Mouse (Mus musculus) embryonic facial prominence, embryonic 14.5 days (tissue): ENCODE measurements at regions not wholly inside any gene's neighbourhood (a gene's known extent, or its start where the extent isn't known, plus 50 kb on each side); places are given as distances from the start of the nearest gene placed in this dataset.

Source experiments
- ATAC-seq: fragments of 200-750 bp; cut with Nextera tagmentation; 2 replicates; pipeline ENCODE4 v1.8.0; 2017; ENCODE audit warnings: low read depth, moderate number of reproducible peaks, moderate TSS enrichment
- DNase-seq: peaks from one replicate; pipeline ENCODE4 v3.0.0-alpha.2; 2015; ENCODE audit warnings: low spot score
- H3K27ac ChIP-seq: fragments of 300-500 bp; sonication (generic); replicated peaks from 2 replicates; pipeline ENCODE4 v1.5.1; 2014; ENCODE audit warnings: low read depth, mild to moderate bottlenecking, low read length, moderate library complexity
- H3K27me3 ChIP-seq: fragments of 300-500 bp; sonication (generic); replicated peaks from 2 replicates; pipeline ENCODE4 v1.6.1; 2014; ENCODE audit warnings: low read length; ENCODE audit not compliant: control insufficient read depth, insufficient read depth
- H3K36me3 ChIP-seq: fragments of 300-500 bp; sonication (generic); 2 replicates; pipeline ENCODE4 v1.6.1; 2014; ENCODE audit warnings: low read length, mixed read lengths; ENCODE audit not compliant: control insufficient read depth, insufficient read depth
- H3K4me1 ChIP-seq: fragments of 300-500 bp; sonication (generic); 2 replicates; pipeline ENCODE4 v1.6.1; 2014; ENCODE audit warnings: antibody characterized with exemption, low read length; ENCODE audit not compliant: control insufficient read depth, insufficient read depth
- H3K4me2 ChIP-seq: fragments of 300-500 bp; sonication (generic); 2 replicates; pipeline ENCODE4 v1.6.1; 2014; ENCODE audit warnings: low read depth, mild to moderate bottlenecking, low read length, moderate library complexity, mixed read lengths
- H3K4me3 ChIP-seq: fragments of 300-500 bp; sonication (generic); 2 replicates; pipeline ENCODE4 v1.5.1; 2014; ENCODE audit warnings: low read depth, mild to moderate bottlenecking, low read length
- H3K9ac ChIP-seq: fragments of 300-500 bp; sonication (generic); 2 replicates; pipeline ENCODE4 v1.6.1; 2014; ENCODE audit warnings: low read depth, mild to moderate bottlenecking, low read length, moderate library complexity, mixed read lengths
- H3K9me3 ChIP-seq: fragments of 300-500 bp; sonication (generic); 2 replicates; pipeline ENCODE4 v1.6.1; 2016; ENCODE audit warnings: low read length; ENCODE audit not compliant: control insufficient read depth
- WGBS: fragments of 180-500 bp; shearing (Covaris S2); extraction: QIAGEN DNeasy Blood & Tissue Kit; methylation state at CpG from one replicate; pipeline ENCODE4 v1.1.7; 2014; 5-methylcytosine and 5-hydroxymethylcytosine counted together

- H3K4me3 ChIP-seq = no peak overlapping the region
- no peak overlapping the region for H3K4me2 ChIP-seq
- H3K27ac ChIP-seq = no peak overlapping the region
- H3K27me3 ChIP-seq = no peaks in the 10 kb centered on the region
- no peak overlapping the region for H3K9ac ChIP-seq
- ATAC-seq (no peak), DNase-seq (no peak)
- WGBS = 63% methylated on average over 3 of the region's 3 CpGs
- H3K9me3 ChIP-seq = no peaks in the 10 kb centered on the region
- no peaks in the 10 kb centered on the region for H3K4me1 ChIP-seq
- no peaks in the 10 kb centered on the region for H3K36me3 ChIP-seq
These were observed 736.2 kb upstream of the Pabpc4l start for GRCm38 (mm10) chr3:47184226-47184625.

- Histone ChIP-seq H3K4me2 (no peak overlapping the region), H3K36me3 (no peaks in the 10 kb centered on the region), H3K9ac (no peak overlapping the region), H3K27me3 (no peaks in the 10 kb centered on the region), H3K27ac (no peak overlapping the region), H3K9me3 (no peaks in the 10 kb centered on the region), H3K4me3 (no peak overlapping the region), H3K4me1 (no peaks in the 10 kb centered on the region)
- ATAC-seq (no peak), DNase-seq (no peak)
- WGBS = 85% methylated on average over 2 of the region's 2 CpGs
These were observed 734.7 kb upstream of the Pabpc4l start for GRCm38 (mm10) chr3:47182762-47183161.

- no peaks in the 10 kb centered on the region for H3K27me3 ChIP-seq
- WGBS = 39% methylated on average over 1 of the region's 1 CpGs
- no peak overlapping the region for H3K27ac ChIP-seq
- no peaks in the 10 kb centered on the region for H3K36me3 ChIP-seq
- no peak overlapping the region for H3K9ac ChIP-seq
- no peaks in the 10 kb centered on the region for H3K9me3 ChIP-seq
- no peaks in the 10 kb centered on the region for H3K4me1 ChIP-seq
- H3K4me3 ChIP-seq = no peak overlapping the region
- no peak overlapping the region for H3K4me2 ChIP-seq
- DNase-seq (no peak), ATAC-seq (no peak)
These were observed 732.4 kb upstream of the Pabpc4l start for GRCm38 (mm10) chr3:47180377-47180776.
